Mouse (Mus musculus): ENCODE results near the gene Fbxw27. TPM values are rescaled to one million over a fixed set of nuclear protein-coding genes. Genes with fewer than 3 reads are reported as not detected.
"Not testable (repeated sequence)": the region's sequence is repeated elsewhere in the genome, so short reads cannot be mapped to it uniquely, and the experiment has no call there.

Gene Fbxw27
- 0.12 TPM in 1 of 2 replicates, not detected in the other for polyA plus RNA-seq (2012; rRNA removed)

- DNase-seq (ENCODE audit: extremely low spot score in 1 of 2, low spot score in 1 of 2): not testable (repeated sequence)
These were observed at the start of gene Fbxw27 for GRCm38 (mm10) chr9:109790570-109790969. Gene Fbxw27 (minus strand): TSS chr9:109790670.

GRCm38 (mm10) chr9:109833088-109833412, 42.6 kb upstream of the Fbxw27 start:
- no peak for DNase-seq (ENCODE audit: extremely low spot score in 1 of 2, low spot score in 1 of 2)

- DNase-seq (ENCODE audit: extremely low spot score in 1 of 2, low spot score in 1 of 2): peak; percentile 51 to 87
These were observed 42.1 kb upstream of the Fbxw27 start, which contains the start of gene Nme6 for GRCm38 (mm10) chr9:109832391-109833087. Gene Nme6 (plus strand): TSS chr9:109832749.

- no peak for DNase-seq (ENCODE audit: extremely low spot score in 1 of 2, low spot score in 1 of 2)
These were observed 35.7 kb upstream of the Fbxw27 start for GRCm38 (mm10) chr9:109826181-109826580.

GRCm38 (mm10) chr9:109825739-109826138, 35.3 kb upstream of the Fbxw27 start:
- DNase-seq (ENCODE audit: extremely low spot score in 1 of 2, low spot score in 1 of 2): no peak

- peak; percentile 1 to 27 for DNase-seq (ENCODE audit: extremely low spot score in 1 of 2, low spot score in 1 of 2)
These were observed 25.9 kb upstream of the Fbxw27 start for GRCm38 (mm10) chr9:109816341-109816740.

GRCm38 (mm10) chr9:109813424-109813823, 23.0 kb upstream of the Fbxw27 start:
- DNase-seq (ENCODE audit: extremely low spot score in 1 of 2, low spot score in 1 of 2): peak in 1 of 2 experiments; percentile 32

GRCm38 (mm10) chr9:109811980-109812379, 21.5 kb upstream of the Fbxw27 start, which contains the start of gene Spink8:
Gene Spink8 (plus strand): TSS chr9:109812280.
- DNase-seq (ENCODE audit: extremely low spot score in 1 of 2, low spot score in 1 of 2): no peak

- DNase-seq (ENCODE audit: extremely low spot score in 1 of 2, low spot score in 1 of 2): no peak
These were observed 17.4 kb upstream of the Fbxw27 start for GRCm38 (mm10) chr9:109807898-109808297.

- no peak for DNase-seq (ENCODE audit: extremely low spot score in 1 of 2, low spot score in 1 of 2)
These were observed 16.3 kb upstream of the Fbxw27 start for GRCm38 (mm10) chr9:109806695-109807293.

GRCm38 (mm10) chr9:109806260-109806659, 15.8 kb upstream of the Fbxw27 start:
- no peak for DNase-seq (ENCODE audit: extremely low spot score in 1 of 2, low spot score in 1 of 2)

GRCm38 (mm10) chr9:109805596-109805995, 15.1 kb upstream of the Fbxw27 start:
- not testable (repeated sequence) for DNase-seq (ENCODE audit: extremely low spot score in 1 of 2, low spot score in 1 of 2)

GRCm38 (mm10) chr9:109798051-109798450, 7.6 kb upstream of the Fbxw27 start:
- DNase-seq (ENCODE audit: extremely low spot score in 1 of 2, low spot score in 1 of 2): peak in 1 of 2 experiments; percentile 12

GRCm38 (mm10) chr9:109795811-109796210, 5.3 kb upstream of the Fbxw27 start:
- DNase-seq (ENCODE audit: extremely low spot score in 1 of 2, low spot score in 1 of 2): no peak

- DNase-seq (ENCODE audit: extremely low spot score in 1 of 2, low spot score in 1 of 2): no peak
These were observed 4.8 kb upstream of the Fbxw27 start for GRCm38 (mm10) chr9:109795221-109795620.

GRCm38 (mm10) chr9:109766841-109767240, 23.6 kb downstream of the Fbxw27 start:
- not testable (repeated sequence) for DNase-seq (ENCODE audit: extremely low spot score in 1 of 2, low spot score in 1 of 2)

GRCm38 (mm10) chr9:109745989-109746388, 44.5 kb downstream of the Fbxw27 start, which contains the start of gene Fbxw26:
Gene Fbxw26 (minus strand): TSS chr9:109746089.
- not testable (repeated sequence) for DNase-seq (ENCODE audit: extremely low spot score in 1 of 2, low spot score in 1 of 2)

Other genes starting within 250 kb of the Fbxw27 start
- gene Fbxw15, start 222.4 kb downstream of the Fbxw27 start, polyA plus RNA-seq (2012; rRNA removed): not detected in 2 replicates
- gene Fbxw24, start 164.6 kb downstream of the Fbxw27 start, polyA plus RNA-seq (2012; rRNA removed): not detected in 2 replicates
- gene Fbxw25, start 126.0 kb downstream of the Fbxw27 start, polyA plus RNA-seq (2012; rRNA removed): not detected in 2 replicates
- gene Fbxw18, start 88.0 kb downstream of the Fbxw27 start, polyA plus RNA-seq (2012; rRNA removed): not detected in 2 replicates
- gene Fbxw26, start 44.6 kb downstream of the Fbxw27 start, polyA plus RNA-seq (2012; rRNA removed): not detected in 2 replicates
- 0.64 and 0.67 TPM in 2 replicates for gene Spink8, start 21.6 kb upstream of the Fbxw27 start, polyA plus RNA-seq (2012; rRNA removed)
- gene Nme6, start 42.1 kb upstream of the Fbxw27 start, polyA plus RNA-seq (2012; rRNA removed): 15.3 and 16.1 TPM in 2 replicates
- gene Camp, start 58.9 kb upstream of the Fbxw27 start, polyA plus RNA-seq (2012; rRNA removed): 0.22 and 0.61 TPM in 2 replicates
- 3.4 and 4.3 TPM in 2 replicates for gene Cdc25a, start 84.9 kb upstream of the Fbxw27 start, polyA plus RNA-seq (2012; rRNA removed)
- 313 and 321 TPM in 2 replicates for gene Map4, start 140.8 kb upstream of the Fbxw27 start, polyA plus RNA-seq (2012; rRNA removed)

Measured in frontal cortex, adult 2 months (tissue).